Mouse (Mus musculus) CH12.LX (cell line): ENCODE measurements around the gene Scn4a.

ENCODE experiments used
- EP300 ChIP-seq: IDR thresholded peaks from 2 replicates; pipeline ENCODE4 v1.6.1; 2011; ENCODE audit warnings: low read length, improper control_type of control experiment
- POLR2A ChIP-seq: IDR thresholded peaks from 2 replicates; pipeline ENCODE4 v1.6.1; 2011; ENCODE audit warnings: low read depth, mild to moderate bottlenecking, improper control_type of control experiment, low read length
- ZC3H11A ChIP-seq: IDR thresholded peaks from 2 replicates; pipeline ENCODE4 v1.6.1; 2012; ENCODE audit warnings: low read depth, mild to moderate bottlenecking, inconsistent platforms, low read length, improper control_type of control experiment

DNA sequence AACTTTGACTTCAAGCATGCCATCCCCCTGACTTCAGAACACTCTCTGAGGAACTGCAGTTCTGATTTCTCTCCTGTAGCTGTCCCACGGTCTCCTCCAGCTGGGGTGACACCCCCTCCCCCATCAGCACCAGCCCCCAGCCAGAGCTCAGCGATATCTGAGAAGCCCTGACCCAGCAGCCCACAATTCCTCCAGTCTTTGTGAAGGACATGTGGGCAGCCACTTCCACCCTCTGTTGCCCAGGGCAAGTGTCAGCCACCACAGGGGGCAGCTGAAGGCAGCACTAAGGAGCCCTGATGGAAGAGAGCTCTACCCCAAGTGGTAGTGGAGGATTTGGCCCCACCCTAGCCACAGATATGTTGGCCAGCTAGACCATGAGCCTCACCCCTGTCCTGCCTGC, 19.0 kb downstream of the Scn4a start:
- TF ChIP-seq EP300 (no peak), POLR2A (no peak), ZC3H11A (no peak)
